Mouse (Mus musculus) C2C12 (cell line): ENCODE measurements around the gene Nkpd1.

ENCODE experiments used
- CEBPB ChIP-seq: IDR thresholded peaks from one replicate; pipeline ENCODE4 v1.6.1; 2011; ENCODE audit warnings: low read depth, mild to moderate bottlenecking, control low read depth, moderate library complexity
- CTCF ChIP-seq: IDR thresholded peaks from one replicate; pipeline ENCODE4 v1.5.1; 2011; ENCODE audit not compliant: control insufficient read depth, insufficient read depth, insufficient read length
- MAX ChIP-seq: IDR thresholded peaks from one replicate; pipeline ENCODE4 v1.6.1; 2011; ENCODE audit warnings: mild to moderate bottlenecking, control low read depth
- MYOD1 ChIP-seq: IDR thresholded peaks from one replicate; pipeline ENCODE4 v1.6.1; 2011; ENCODE audit warnings: low read depth; ENCODE audit not compliant: control insufficient read depth, insufficient read length
- USF1 ChIP-seq: IDR thresholded peaks from one replicate; pipeline ENCODE4 v1.6.1; 2011; ENCODE audit warnings: low read depth, mild to moderate bottlenecking, control low read depth, moderate library complexity

GRCm38 (mm10) chr7:19496214-19496555 lies 21.5 kb upstream of the Nkpd1 start:
- no peak for TF ChIP-seq MYOD1
- no peak for TF ChIP-seq CTCF
- TF ChIP-seq USF1, result no peak
- TF ChIP-seq CEBPB, result no peak
- no peak for TF ChIP-seq MAX
